ENCODE assay signal across 29 mouse cellular contexts in the genomic region with DNA sequence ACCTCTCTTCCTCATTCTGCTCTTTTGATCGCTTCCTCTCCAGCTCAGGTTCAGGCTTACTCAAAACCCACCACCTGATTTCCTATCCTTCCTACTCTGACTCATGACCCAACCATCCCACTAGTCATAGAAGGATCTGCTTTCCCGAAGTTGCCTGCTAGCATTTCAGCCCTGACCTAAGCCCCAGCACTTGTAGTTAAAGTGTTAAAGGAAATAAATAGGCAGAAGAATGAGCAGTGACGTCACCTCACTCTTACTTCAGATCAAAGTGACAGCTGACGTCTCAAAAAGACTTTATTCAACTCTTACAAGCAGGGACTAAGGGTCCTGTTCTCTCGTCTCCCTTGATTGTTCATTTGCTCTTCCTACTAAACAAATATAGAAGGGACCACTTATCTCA. TPM values are rescaled to one million over a fixed set of nuclear protein-coding genes. Genes with fewer than 3 reads are reported as not detected.
"Had no signal": no experiment of that assay in that cellular context is flagged by ENCODE, and none has a peak within 500 bp of the region (broad histone marks: within the 10 kb centered on the region; RNA-seq: fewer than 3 reads in every experiment).

No protein-coding gene starts in this region.

- ATAC-seq: liver, postnatal 0 days; midbrain, embryonic 16.5 days had no signal

- H3K4me3 ChIP-seq: liver, embryonic 13.5 days; liver, embryonic 15.5 days; lung, embryonic 15.5 days; megakaryocyte, embryonic 14.5 days; midbrain, embryonic 10.5 days; midbrain, embryonic 12.5 days; myocyte; neural tube, embryonic 13.5 days; neural tube, embryonic 15.5 days had no signal

- DNase-seq: liver; liver, embryonic 13.5 days; liver, postnatal 0 days; midbrain, embryonic 14.5 days; retina, postnatal 1 day; right cerebral cortex, adult 18-20 months; right cerebral cortex, postnatal 25 days; right cerebral cortex, postnatal 4 days; spleen, adult 18-20 months; thymus, adult 18-20 months; thymus, postnatal 25 days; thymus, postnatal 4 days had no signal

- H3K9ac ChIP-seq: liver, embryonic 13.5 days; liver, embryonic 15.5 days; liver, postnatal 0 days; lung, embryonic 15.5 days; midbrain, embryonic 12.5 days; neural tube, embryonic 13.5 days; neural tube, embryonic 15.5 days had no signal

- H3K4me2 ChIP-seq: liver, embryonic 11.5 days; liver, embryonic 13.5 days; liver, embryonic 15.5 days; lung, embryonic 15.5 days; midbrain, embryonic 12.5 days; neural tube, embryonic 13.5 days; neural tube, embryonic 15.5 days had no signal

- H3K27ac ChIP-seq: liver, embryonic 13.5 days; liver, embryonic 15.5 days; lung, embryonic 15.5 days; macrophage; midbrain, embryonic 10.5 days; midbrain, embryonic 12.5 days; neural tube, embryonic 13.5 days; neural tube, embryonic 15.5 days had no signal

- H3K9me3 ChIP-seq: liver, embryonic 13.5 days; liver, embryonic 15.5 days; lung, embryonic 15.5 days; megakaryocyte, embryonic 14.5 days; midbrain, embryonic 10.5 days; midbrain, embryonic 12.5 days; neural tube, embryonic 13.5 days; neural tube, embryonic 15.5 days had no signal

- H3K36me3 ChIP-seq: liver, embryonic 13.5 days; liver, embryonic 15.5 days; lung, embryonic 15.5 days; midbrain, embryonic 10.5 days; midbrain, embryonic 12.5 days; neural tube, embryonic 13.5 days; neural tube, embryonic 15.5 days had no signal

- H3K27me3 ChIP-seq: liver, embryonic 13.5 days; liver, embryonic 15.5 days; lung, embryonic 15.5 days; megakaryocyte, embryonic 14.5 days; midbrain, embryonic 12.5 days; neural tube, embryonic 13.5 days; neural tube, embryonic 15.5 days had no signal

- H3K4me1 ChIP-seq: liver, embryonic 13.5 days; liver, embryonic 15.5 days; lung, embryonic 15.5 days; megakaryocyte, embryonic 14.5 days; midbrain, embryonic 10.5 days; midbrain, embryonic 12.5 days; neural tube, embryonic 13.5 days; neural tube, embryonic 15.5 days had no signal

RNA-seq across cellular contexts. Expression of a gene that starts 16.0 kb away (rescaled TPM):
- total RNA-seq: megakaryocyte progenitor cell, adult 5-6 weeks had no signal
- polyA plus RNA-seq: macrophage; midbrain, embryonic 10.5 days; midbrain, embryonic 12.5 days; midbrain, embryonic 14.5 days; midbrain, embryonic 16.5 days; myocyte; neural tube, embryonic 11.5 days; neural tube, embryonic 13.5 days; neural tube, embryonic 15.5 days; small intestine, adult 2 months; stomach, embryonic 14.5 days; urinary bladder, adult 2 months had no signal

RNA-seq across cellular contexts. Expression of a gene that starts 17.7 kb away (rescaled TPM):
- total RNA-seq: megakaryocyte progenitor cell, adult 5-6 weeks had no signal
- polyA plus RNA-seq: macrophage; midbrain, embryonic 10.5 days; midbrain, embryonic 12.5 days; midbrain, embryonic 14.5 days; midbrain, embryonic 16.5 days; myocyte; neural tube, embryonic 11.5 days; neural tube, embryonic 13.5 days; neural tube, embryonic 15.5 days; small intestine, adult 2 months; stomach, embryonic 14.5 days; urinary bladder, adult 2 months had no signal

RNA-seq across cellular contexts. Expression of a gene that starts 35.7 kb away (rescaled TPM):
- total RNA-seq: megakaryocyte progenitor cell, adult 5-6 weeks had no signal
- polyA plus RNA-seq: liver, embryonic 11.5 days; macrophage; midbrain, embryonic 10.5 days; midbrain, embryonic 12.5 days; midbrain, embryonic 14.5 days; midbrain, embryonic 16.5 days; myocyte; neural tube, embryonic 11.5 days; neural tube, embryonic 15.5 days; small intestine, adult 2 months; stomach, embryonic 14.5 days; stomach, embryonic 16.5 days; urinary bladder, adult 2 months had no signal
